Mouse (Mus musculus) bone marrow, adult 2 months (tissue): ENCODE results near the gene Slc27a2.

Experiments used
- CTCF ChIP-seq: fragments of 200-500 bp; IDR thresholded peaks from 2 replicates; pipeline ENCODE4 v1.5.1; 2011; ENCODE audit warnings: low read length, control low read depth; ENCODE audit not compliant: control insufficient read depth, insufficient read depth
- POLR2A ChIP-seq: fragments of 200-500 bp; IDR thresholded peaks from 2 replicates; pipeline ENCODE4 v1.6.1; 2011; ENCODE audit warnings: low read depth, mild to moderate bottlenecking, control low read depth, low read length, borderline replicate concordance; ENCODE audit not compliant: control insufficient read depth

DNA sequence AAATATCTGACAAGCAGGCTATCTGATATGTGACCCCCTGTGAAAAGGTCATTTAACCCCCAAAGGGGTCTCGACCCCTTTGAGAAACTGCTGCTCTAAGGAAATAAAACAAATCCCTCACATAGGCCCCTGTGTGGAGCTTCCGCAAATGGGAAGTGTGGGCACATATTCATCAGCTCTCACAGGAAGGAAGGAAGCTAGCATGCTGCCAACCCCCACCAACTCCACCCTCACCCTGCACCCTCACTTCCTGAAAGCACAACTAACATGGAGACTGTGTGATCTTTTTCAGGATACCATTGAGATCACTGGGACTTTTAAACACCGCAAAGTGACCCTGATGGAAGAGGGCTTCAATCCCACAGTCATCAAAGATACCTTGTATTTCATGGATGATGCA, 35.3 kb downstream of the Slc27a2 start:
- TF ChIP-seq CTCF (no peak), POLR2A (no peak)
